Mouse (Mus musculus) cerebellum, postnatal 10 days (tissue): ENCODE data around the gene Rnls.

Experiments
- DNase-seq, 2 experiments: peaks; one replicate each; pipeline ENCODE4 v3.0.0; 2021; ENCODE audit warnings: mixed read lengths in 2 of 2

Gene Rnls

GRCm38 (mm10) chr19:33178866-33179265, 213.2 kb downstream of the Rnls start:
- DNase-seq, result no peak

GRCm38 (mm10) chr19:33178367-33178766, 213.7 kb downstream of the Rnls start:
- no peak for DNase-seq

- DNase-seq, result no peak
Observed at GRCm38 (mm10) chr19:33173991-33174390, 218.1 kb downstream of the Rnls start.

- DNase-seq, result no peak
Observed at GRCm38 (mm10) chr19:33169881-33170280, 222.2 kb downstream of the Rnls start.

GRCm38 (mm10) chr19:33167528-33168264, 224.4 kb downstream of the Rnls start:
- no peak for DNase-seq

- DNase-seq, result no peak
Observed at GRCm38 (mm10) chr19:33164801-33165200, 227.3 kb downstream of the Rnls start.

- no peak for DNase-seq
Observed at GRCm38 (mm10) chr19:33161903-33162302, 230.2 kb downstream of the Rnls start.

GRCm38 (mm10) chr19:33159897-33160296, 232.2 kb downstream of the Rnls start:
- no peak for DNase-seq

GRCm38 (mm10) chr19:33159192-33159591, 232.9 kb downstream of the Rnls start:
- no peak for DNase-seq

- DNase-seq, result no peak
Observed at GRCm38 (mm10) chr19:33158234-33158633, 233.9 kb downstream of the Rnls start.

GRCm38 (mm10) chr19:33148411-33148810, 243.7 kb downstream of the Rnls start:
- no peak for DNase-seq

GRCm38 (mm10) chr19:33143198-33143597, 248.9 kb downstream of the Rnls start:
- DNase-seq, result no peak

- DNase-seq, result no peak
Observed at GRCm38 (mm10) chr19:33137316-33137715, 254.8 kb downstream of the Rnls start.

- no peak for DNase-seq
Observed at GRCm38 (mm10) chr19:33122611-33123226, 269.4 kb downstream of the Rnls start.

GRCm38 (mm10) chr19:33119947-33120346, 272.1 kb downstream of the Rnls start:
- no peak for DNase-seq

- DNase-seq, result no peak
Observed at GRCm38 (mm10) chr19:33118898-33119297, 273.2 kb downstream of the Rnls start.

- no peak for DNase-seq
Observed at GRCm38 (mm10) chr19:33114631-33115295, 277.3 kb downstream of the Rnls start.

GRCm38 (mm10) chr19:33113746-33114145, 278.3 kb downstream of the Rnls start:
- DNase-seq, result no peak

GRCm38 (mm10) chr19:33110404-33110803, 281.7 kb downstream of the Rnls start:
- DNase-seq, result peak; percentile 48 to 65

GRCm38 (mm10) chr19:33109941-33110371, 282.1 kb downstream of the Rnls start:
- peak; percentile 10 to 42 for DNase-seq

- DNase-seq, result no peak
Observed at GRCm38 (mm10) chr19:33109141-33109540, 283.0 kb downstream of the Rnls start.

- DNase-seq, result no peak
Observed at GRCm38 (mm10) chr19:33103851-33104250, 288.2 kb downstream of the Rnls start.

GRCm38 (mm10) chr19:33102783-33103139, 289.3 kb downstream of the Rnls start:
- no peak for DNase-seq
